Mouse (Mus musculus) lung, embryonic 15.5 days (tissue): ENCODE measurements at regions not wholly inside any gene's neighbourhood (a gene's known extent, or its start where the extent isn't known, plus 50 kb on each side); places are given as distances from the start of the nearest gene placed in this dataset.
A peak's percentile ranks its signal among the peaks of the same experiment; 100 is the strongest.

ENCODE experiments used
- ATAC-seq: fragments of 200-750 bp; cut with Nextera tagmentation; 2 replicates; pipeline ENCODE4 v1.8.0; 2017; ENCODE audit warnings: moderate number of reproducible peaks, borderline replicate concordance; ENCODE audit not compliant: low FRiP score, low TSS enrichment; ENCODE audit errors: extremely low read depth
- H3K27ac ChIP-seq: fragments of 300-500 bp; sonication (generic); 2 replicates; pipeline ENCODE4 v1.5.1; 2015; ENCODE audit warnings: moderate library complexity, mild to moderate bottlenecking, inconsistent platforms
- H3K27me3 ChIP-seq: fragments of 300-500 bp; sonication (generic); 2 replicates; pipeline ENCODE4 v1.6.1; 2015; ENCODE audit warnings: inconsistent platforms
- H3K36me3 ChIP-seq: fragments of 300-500 bp; sonication (generic); 2 replicates; pipeline ENCODE4 v1.6.1; 2015; ENCODE audit warnings: inconsistent platforms
- H3K4me1 ChIP-seq: fragments of 300-500 bp; sonication (generic); 2 replicates; pipeline ENCODE4 v1.6.1; 2015; ENCODE audit warnings: inconsistent platforms
- H3K4me2 ChIP-seq: fragments of 300-500 bp; sonication (generic); 2 replicates; pipeline ENCODE4 v1.6.1; 2015; ENCODE audit warnings: inconsistent platforms, mild to moderate bottlenecking, moderate library complexity
- H3K4me3 ChIP-seq: fragments of 300-500 bp; sonication (generic); 2 replicates; pipeline ENCODE4 v1.5.1; 2015; ENCODE audit warnings: mild to moderate bottlenecking, inconsistent platforms
- H3K9ac ChIP-seq: fragments of 300-500 bp; sonication (generic); 2 replicates; pipeline ENCODE4 v1.6.1; 2015; ENCODE audit warnings: inconsistent platforms
- H3K9me3 ChIP-seq: fragments of 300-500 bp; sonication (generic); 2 replicates; pipeline ENCODE4 v1.6.1; 2016; ENCODE audit warnings: inconsistent platforms
- WGBS: fragments of 180-500 bp; shearing (Covaris S2); methylation state at CpG from one replicate; pipeline ENCODE4 v1.1.7; 2015; 5-methylcytosine and 5-hydroxymethylcytosine counted together

- H3K4me1 ChIP-seq: no peaks in the 10 kb centered on the region
- H3K4me2 ChIP-seq: no peak overlapping the region
- H3K9me3 ChIP-seq: no peaks in the 10 kb centered on the region
- no peak overlapping the region for H3K4me3 ChIP-seq
- H3K9ac ChIP-seq: no peak overlapping the region
- no peak overlapping the region for H3K27ac ChIP-seq
- no peaks in the 10 kb centered on the region for H3K36me3 ChIP-seq
- H3K27me3 ChIP-seq: no peaks in the 10 kb centered on the region
- ATAC-seq: no peak
- WGBS: 79% methylated on average over 2 of the region's 2 CpGs
These were observed 294.2 kb upstream of the Gria1 start for GRCm38 (mm10) chr11:56716953-56717352.

DNA sequence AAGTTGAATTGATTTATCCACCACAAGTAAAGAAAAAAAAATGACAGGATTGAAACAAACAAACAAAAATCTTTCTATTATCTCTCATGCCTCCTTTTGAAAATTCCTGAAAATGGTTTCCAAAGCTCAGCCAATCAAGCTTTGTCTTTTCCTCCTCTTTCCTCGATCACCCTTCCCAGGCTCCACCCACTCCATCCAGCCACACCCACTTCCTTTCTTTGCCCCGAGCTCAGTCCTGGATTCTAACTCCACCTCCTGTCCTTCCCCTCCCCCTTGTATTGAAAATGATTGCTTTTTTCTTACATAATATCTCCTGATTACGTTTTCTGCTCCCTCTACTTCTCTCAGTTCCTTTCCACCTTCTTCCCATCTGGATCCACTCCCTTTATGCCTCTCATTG is 286.0 kb upstream of the Gria1 start:
- WGBS: 33% methylated on average over 3 of the region's 3 CpGs
- Histone ChIP-seq H3K36me3 (no peaks in the 10 kb centered on the region), H3K9ac (no peak overlapping the region), H3K9me3 (no peaks in the 10 kb centered on the region), H3K4me3 (no peak overlapping the region), H3K27ac (no peak overlapping the region), H3K27me3 (no peaks in the 10 kb centered on the region), H3K4me2 (no peak overlapping the region), H3K4me1 (no peaks in the 10 kb centered on the region)
- ATAC-seq: no peak

GRCm38 (mm10) chr11:56726161-56726560 is 285.0 kb upstream of the Gria1 start:
- no peak overlapping the region for H3K4me2 ChIP-seq
- H3K27me3 ChIP-seq: no peaks in the 10 kb centered on the region
- no peak overlapping the region for H3K4me3 ChIP-seq
- ATAC-seq: no peak
- H3K27ac ChIP-seq: no peak overlapping the region
- H3K4me1 ChIP-seq: no peaks in the 10 kb centered on the region
- H3K9ac ChIP-seq: no peak overlapping the region
- no peaks in the 10 kb centered on the region for H3K9me3 ChIP-seq
- H3K36me3 ChIP-seq: no peaks in the 10 kb centered on the region

DNA sequence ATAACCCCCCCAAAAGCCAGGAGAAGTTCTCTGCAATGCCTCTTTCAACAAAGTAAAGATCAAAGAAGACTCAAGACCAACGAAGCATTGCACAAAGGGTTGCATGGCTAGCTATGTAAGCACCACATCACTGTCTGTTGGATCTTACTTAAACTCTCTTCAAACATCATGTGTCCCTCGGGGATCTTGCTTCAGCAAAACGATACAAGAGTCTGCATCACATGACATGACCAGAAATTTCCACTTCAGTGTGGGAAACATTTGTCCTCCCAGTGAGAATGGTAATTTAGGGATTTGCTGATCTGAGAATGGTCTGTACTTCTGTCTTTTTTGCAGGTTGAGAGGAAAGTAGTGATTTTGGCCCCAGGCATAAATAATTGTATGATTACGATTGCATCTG is 283.6 kb upstream of the Gria1 start:
- Histone ChIP-seq H3K4me1 (no peaks in the 10 kb centered on the region), H3K4me2 (no peak overlapping the region), H3K27me3 (no peaks in the 10 kb centered on the region), H3K36me3 (no peaks in the 10 kb centered on the region), H3K9me3 (no peaks in the 10 kb centered on the region), H3K9ac (no peak overlapping the region), H3K27ac (no peak overlapping the region), H3K4me3 (no peak overlapping the region)
- no peak for ATAC-seq
- 48% methylated on average over 4 of the region's 4 CpGs for WGBS

GRCm38 (mm10) chr11:56728204-56729002 is 282.8 kb upstream of the Gria1 start:
- H3K4me3 ChIP-seq: no peak overlapping the region
- H3K27me3 ChIP-seq: no peaks in the 10 kb centered on the region
- no peaks in the 10 kb centered on the region for H3K9me3 ChIP-seq
- ATAC-seq: peak; percentile 75; the same call in 1 of the 2 replicates
- no peaks in the 10 kb centered on the region for H3K4me1 ChIP-seq
- H3K9ac ChIP-seq: no peak overlapping the region
- no peaks in the 10 kb centered on the region for H3K36me3 ChIP-seq
- no peak overlapping the region for H3K4me2 ChIP-seq
- 20% methylated on average over 6 of the region's 6 CpGs for WGBS
- no peak overlapping the region for H3K27ac ChIP-seq

DNA sequence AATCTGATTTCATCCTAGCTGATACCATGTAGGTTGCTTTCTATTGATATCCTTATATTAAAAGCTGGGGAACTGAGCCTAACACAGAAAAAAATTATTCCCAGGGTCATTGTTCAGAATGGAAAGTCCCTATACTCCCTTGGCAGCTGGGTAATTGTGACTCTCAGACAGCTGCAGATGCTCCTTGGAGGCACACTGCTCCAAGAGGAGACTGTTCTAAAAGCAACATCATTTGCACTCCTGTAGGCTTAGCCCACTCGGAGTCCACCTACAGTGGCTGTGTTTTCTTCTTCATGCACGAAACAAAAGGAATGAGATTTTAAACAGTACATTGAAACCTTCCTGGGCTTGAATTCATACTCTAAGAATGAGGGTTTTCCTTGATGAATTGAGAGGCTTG is 269.3 kb upstream of the Gria1 start:
- Histone ChIP-seq H3K9me3 (no peaks in the 10 kb centered on the region), H3K27me3 (no peaks in the 10 kb centered on the region), H3K27ac (no peak overlapping the region), H3K4me2 (no peak overlapping the region), H3K4me3 (no peak overlapping the region), H3K36me3 (no peaks in the 10 kb centered on the region), H3K9ac (no peak overlapping the region), H3K4me1 (no peaks in the 10 kb centered on the region)
- ATAC-seq: no peak
- whole genome bisulfite sequencing: 79% methylated on average over 2 of the region's 2 CpGs

DNA sequence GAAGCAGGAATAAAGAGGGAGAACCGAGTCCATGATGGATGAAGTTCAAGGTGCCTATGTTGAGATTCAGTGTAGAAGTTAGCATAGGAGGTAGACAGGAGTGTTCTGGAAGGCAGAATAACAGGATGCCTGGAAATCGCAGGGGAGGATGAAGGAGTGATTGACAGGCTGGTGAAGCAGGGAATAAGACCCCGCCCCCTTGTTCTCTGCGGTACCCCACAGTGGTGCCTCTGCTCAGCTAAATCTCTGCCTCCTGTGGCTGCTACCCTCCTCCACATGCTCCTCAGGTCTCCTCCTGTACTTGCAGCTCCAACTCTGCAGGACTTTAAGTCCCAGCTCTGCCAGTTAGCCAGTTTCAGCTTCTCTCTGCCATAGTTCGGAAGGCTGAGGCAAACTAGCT is 261.2 kb upstream of the Gria1 start:
- 35% methylated on average over 5 of the region's 5 CpGs for WGBS
- ATAC-seq: no peak
- no peaks in the 10 kb centered on the region for H3K9me3 ChIP-seq

DNA sequence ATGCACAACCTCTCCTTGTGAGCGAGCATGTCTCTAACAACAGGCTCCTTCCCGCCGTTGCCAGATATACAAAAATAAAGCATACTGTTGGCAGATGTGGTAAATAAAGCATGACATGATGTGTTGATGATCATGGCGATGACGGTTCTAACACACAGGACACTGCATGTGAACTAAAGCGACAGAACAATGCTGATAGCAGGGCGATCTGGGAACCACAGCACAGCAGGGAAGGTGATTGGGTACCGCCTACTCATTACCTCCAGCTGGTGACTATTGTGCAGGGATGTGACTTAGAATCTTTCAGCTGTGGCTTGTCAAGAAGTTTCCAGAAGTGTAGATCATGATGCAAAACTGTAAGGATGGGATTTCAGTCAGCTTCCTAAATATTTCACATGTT is 260.5 kb upstream of the Gria1 start:
- Histone ChIP-seq H3K4me3 (no peak overlapping the region), H3K27ac (no peak overlapping the region)
- WGBS: 29% methylated on average over 8 of the region's 8 CpGs

More for the DNA sequence above, 261.2 kb upstream of the Gria1 start:
- H3K27ac ChIP-seq: no peak overlapping the region
- no peak overlapping the region for H3K4me2 ChIP-seq
- H3K4me1 ChIP-seq: 0 out of 2 replicates have a peak, but pooled peaks cover 4% of the 10 kb centered on the region
- H3K36me3 ChIP-seq: no peaks in the 10 kb centered on the region
- no peaks in the 10 kb centered on the region for H3K27me3 ChIP-seq
- no peak overlapping the region for H3K9ac ChIP-seq
- H3K4me3 ChIP-seq: no peak overlapping the region

GRCm38 (mm10) chr11:56751918-56752317 is 259.3 kb upstream of the Gria1 start:
- Histone ChIP-seq H3K27me3 (no peaks in the 10 kb centered on the region), H3K4me1 (0 out of 2 replicates have a peak, but pooled peaks cover 4% of the 10 kb centered on the region), H3K9ac (no peak overlapping the region), H3K4me3 (no peak overlapping the region), H3K27ac (no peak overlapping the region), H3K36me3 (no peaks in the 10 kb centered on the region), H3K4me2 (no peak overlapping the region), H3K9me3 (no peaks in the 10 kb centered on the region)
- WGBS: 65% methylated on average over 5 of the region's 5 CpGs
- no peak for ATAC-seq

More for the DNA sequence above, 260.5 kb upstream of the Gria1 start:
- H3K4me1 ChIP-seq: 0 out of 2 replicates have a peak, but pooled peaks cover 4% of the 10 kb centered on the region
- no peak for ATAC-seq
- H3K9me3 ChIP-seq: no peaks in the 10 kb centered on the region
- H3K4me2 ChIP-seq: no peak overlapping the region
- no peaks in the 10 kb centered on the region for H3K27me3 ChIP-seq
- no peak overlapping the region for H3K9ac ChIP-seq
- no peaks in the 10 kb centered on the region for H3K36me3 ChIP-seq

GRCm38 (mm10) chr11:56753699-56754098 is 257.5 kb upstream of the Gria1 start:
- Histone ChIP-seq H3K36me3 (no peaks in the 10 kb centered on the region), H3K9ac (no peak overlapping the region), H3K4me2 (no peak overlapping the region), H3K27me3 (no peaks in the 10 kb centered on the region), H3K9me3 (no peaks in the 10 kb centered on the region), H3K27ac (no peak overlapping the region), H3K4me1 (0 out of 2 replicates have a peak, but pooled peaks cover 4% of the 10 kb centered on the region), H3K4me3 (no peak overlapping the region)
- ATAC-seq: no peak
- 77% methylated on average over 3 of the region's 3 CpGs for WGBS

- H3K4me3 ChIP-seq: no peak overlapping the region
- H3K4me1 ChIP-seq: 0 out of 2 replicates have a peak, but pooled peaks cover 4% of the 10 kb centered on the region
- ATAC-seq: no peak
- WGBS: 75% methylated on average over 2 of the region's 2 CpGs
- H3K9me3 ChIP-seq: no peaks in the 10 kb centered on the region
- no peak overlapping the region for H3K9ac ChIP-seq
- no peak overlapping the region for H3K27ac ChIP-seq
- no peak overlapping the region for H3K4me2 ChIP-seq
- H3K27me3 ChIP-seq: no peaks in the 10 kb centered on the region
- H3K36me3 ChIP-seq: no peaks in the 10 kb centered on the region
These were observed 250.7 kb upstream of the Gria1 start for GRCm38 (mm10) chr11:56760474-56760873.

DNA sequence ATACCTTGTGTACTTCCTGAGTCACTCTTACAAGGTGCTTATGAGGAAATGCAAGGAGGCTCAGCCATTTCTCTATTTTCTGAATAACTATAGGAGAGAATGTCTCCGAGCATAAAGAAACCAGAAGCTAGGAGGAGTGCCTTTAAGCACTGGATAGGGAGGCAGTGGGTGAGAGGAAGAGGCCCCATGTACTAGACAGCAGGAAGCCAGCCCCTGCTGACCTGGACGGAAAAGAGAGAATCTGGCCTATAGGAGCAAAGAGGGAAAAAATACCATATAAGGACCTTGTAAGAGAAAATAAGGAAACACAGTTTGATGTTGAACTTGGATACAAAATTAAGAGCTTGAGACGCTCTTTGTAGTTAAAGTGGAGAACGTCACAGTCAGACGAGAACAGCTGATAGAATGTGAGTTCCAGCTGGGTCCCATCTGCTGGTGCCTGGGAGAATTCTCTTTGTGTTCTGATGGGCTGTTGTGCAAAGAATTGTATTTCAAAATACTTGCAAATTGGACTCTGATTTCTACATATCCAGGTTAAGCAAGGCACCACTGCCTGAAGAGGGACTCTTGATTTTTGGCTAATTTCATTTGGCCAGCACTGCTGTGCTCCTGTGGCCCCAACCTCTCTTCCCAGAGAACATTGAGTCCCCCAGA is 248.6 kb upstream of the Gria1 start:
- no peaks in the 10 kb centered on the region for H3K36me3 ChIP-seq
- H3K9me3 ChIP-seq: no peaks in the 10 kb centered on the region
- 0 out of 2 replicates have a peak, but pooled peaks cover 4% of the 10 kb centered on the region for H3K4me1 ChIP-seq
- H3K27ac ChIP-seq: peak overlapping the region; percentile 79
- no peak overlapping the region for H3K9ac ChIP-seq
- WGBS: 26% methylated on average over 5 of the region's 5 CpGs
- ATAC-seq: peak; percentile 90
- H3K4me2 ChIP-seq: no peak overlapping the region
- no peak overlapping the region for H3K4me3 ChIP-seq
- no peaks in the 10 kb centered on the region for H3K27me3 ChIP-seq
